Comparison of ENCODE assay signal across 8 mouse cellular contexts in the genomic region with DNA sequence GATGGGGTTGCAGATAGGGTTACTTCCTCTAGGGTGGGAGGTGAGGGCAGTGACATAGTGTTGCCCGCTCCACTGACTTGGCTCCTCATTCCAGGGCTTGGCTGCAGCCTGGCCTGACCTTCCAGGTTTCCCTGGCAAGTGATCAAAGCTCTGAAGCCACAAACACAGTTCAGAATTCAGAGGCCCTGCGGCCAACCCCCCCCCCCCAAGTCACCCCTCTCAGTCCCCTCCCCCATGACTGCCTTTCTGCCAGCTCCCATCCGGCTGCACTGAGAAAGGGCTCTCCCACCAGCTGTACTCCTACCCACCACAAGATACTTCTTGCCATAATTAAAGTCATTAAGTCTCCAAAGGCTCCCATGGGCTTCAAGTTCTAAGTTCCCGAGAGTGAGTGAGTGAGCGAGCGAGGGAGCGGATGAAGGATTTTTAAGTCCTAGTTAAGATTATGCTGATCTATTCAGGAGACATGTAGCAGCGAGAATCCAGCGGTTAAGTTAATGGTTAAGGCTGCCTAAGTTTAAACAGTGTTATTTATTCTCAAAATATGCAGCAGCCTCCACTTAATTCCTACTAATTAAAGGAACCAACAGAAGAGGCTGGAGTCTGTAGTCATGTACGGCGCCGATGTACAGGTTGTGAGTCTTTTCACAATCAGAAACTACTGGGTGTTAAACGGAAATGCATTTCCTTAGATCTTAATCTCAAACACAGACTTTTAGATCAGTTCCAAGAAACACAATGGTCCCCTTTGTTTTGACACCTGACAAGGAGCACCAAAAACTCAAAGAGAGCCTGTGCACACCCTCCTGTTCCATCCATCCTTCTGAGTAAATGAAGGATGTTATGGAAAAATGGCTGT. TPM values are rescaled to one million over a fixed set of nuclear protein-coding genes. Genes with fewer than 3 reads are reported as not detected.
DNase-seq lines count a peak whose midpoint lies in the region; ATAC-seq lines count a peak whose summit lies in the region.

No protein-coding gene starts in this region.

- H3K4me1 ChIP-seq in heart, embryonic 13.5 days = peaks cover 54% of the 10 kb centered on the region

- no peak overlapping the region; the same call in 1 of the 2 replicates for H3K9ac ChIP-seq in heart, embryonic 13.5 days

- H3K27ac ChIP-seq in heart, embryonic 13.5 days (replicated peaks) = peak overlapping the region; percentile 57; the same call in 1 of the 2 replicates

- H3K4me3 ChIP-seq in heart, embryonic 13.5 days = no peak overlapping the region

- H3K9me3 ChIP-seq in heart, embryonic 13.5 days = no peaks in the 10 kb centered on the region

- no peaks in the 10 kb centered on the region for H3K27me3 ChIP-seq in heart, embryonic 13.5 days (replicated peaks)

- 46% methylated on average over 13 of the region's 13 CpGs for WGBS in heart, embryonic 13.5 days

- peak; percentile 34 for DNase-seq in gastrocnemius, postnatal 10 days
- no peak for DNase-seq in gastrocnemius, postnatal 4 days (ENCODE audit: low spot score in 2 of 2)
- peak; percentile 82 to 87 for DNase-seq in adrenal gland, postnatal 36 days
- DNase-seq in kidney, postnatal 25 days = peak; percentile 88 to 91
- DNase-seq in thymus, postnatal 25 days = peak; percentile 60
- no peak for DNase-seq in frontal cortex, postnatal 14 days (ENCODE audit: low spot score in 2 of 2)

- H3K4me2 ChIP-seq in heart, embryonic 13.5 days = peak overlapping the region; percentile 35

- H3K36me3 ChIP-seq in heart, embryonic 13.5 days = no peaks in the 10 kb centered on the region

- ATAC-seq in heart, embryonic 13.5 days (ENCODE audit: extremely low read depth, insufficient number of reproducible peaks, low FRiP score, low TSS enrichment) = peak; percentile 46; the same call in 1 of the 2 replicates
- peak; percentile 23; the same call in 1 of the 2 replicates for ATAC-seq in megakaryocyte progenitor cell, adult 5-6 weeks (replicated peaks; ENCODE audit: poor library complexity)

RNA-seq across cellular contexts. Expression of gene Kremen1, which starts 36.0 kb away (rescaled TPM):
- 10 to 100 TPM; 69.3 to 74.4 TPM for total RNA-seq in gastrocnemius, postnatal 10 days (2021)
- 100 to 1,000 TPM in 1 of 2 experiments, 10 to 100 TPM in 1; 99.8 to 106 TPM for total RNA-seq in gastrocnemius, postnatal 4 days (2021)
- 10 to 100 TPM; 19.7 to 23.7 TPM for total RNA-seq in adrenal gland, postnatal 36 days (2021)
- 29.0 and 29.2 TPM in 2 replicates for polyA plus RNA-seq in heart, embryonic 13.5 days (2015; fragmentation: Nextera tagmentation; extraction: Ambion mirVana)
- total RNA-seq in megakaryocyte progenitor cell, adult 5-6 weeks (2015) = 2.0 and 3.2 TPM in 2 replicates
- 1.9 and 2.1 TPM in 2 replicates for total RNA-seq in megakaryocyte progenitor cell, adult 5-6 weeks (2017)

Comparison
In these comparisons a context has a peak if more than half of its experiments do, and no peak if none do; other contexts are left out.
1. DNase-seq: peak in gastrocnemius, postnatal 10 days (single experiment), adrenal gland, postnatal 36 days (2 of 2), kidney, postnatal 25 days (2 of 2) and thymus, postnatal 25 days (single experiment); none in gastrocnemius, postnatal 4 days (0 of 2) and frontal cortex, postnatal 14 days (0 of 2).
2. RNA of gene Kremen1, which starts 36.0 kb away (total RNA-seq): 99.8 to 106 TPM in gastrocnemius, postnatal 4 days, 69.3 to 74.4 TPM in gastrocnemius, postnatal 10 days and 19.7 to 23.7 TPM in adrenal gland, postnatal 36 days; 1.9 to 3.2 TPM in megakaryocyte progenitor cell, adult 5-6 weeks; every median in the first group is over 4 times any median in the second.